Mouse (Mus musculus) MEL-GATA-1-ER (cell line): Measurements from ENCODE around the gene Mosmo.
"Not testable (repeated sequence)": the region's sequence is repeated elsewhere in the genome, so short reads cannot be mapped to it uniquely, and the experiment has no call there.

Experiments used
- DNase-seq: peaks from one replicate; pipeline ENCODE4 v3.0.0-alpha.2; 2012; ENCODE audit warnings: low read depth; ENCODE audit errors: extremely low read depth

The Mosmo gene

GRCm38 (mm10) chr7:120699586-120699985 lies 22.2 kb downstream of the Mosmo start:
- no peak for DNase-seq

GRCm38 (mm10) chr7:120703888-120704287 lies 26.5 kb downstream of the Mosmo start:
- peak; percentile 63 for DNase-seq

- no peak for DNase-seq
These were observed 34.7 kb downstream of the Mosmo start for GRCm38 (mm10) chr7:120712071-120712470.

- DNase-seq, result no peak
These were observed 35.8 kb downstream of the Mosmo start for GRCm38 (mm10) chr7:120713225-120713624.

GRCm38 (mm10) chr7:120713951-120714350 lies 36.5 kb downstream of the Mosmo start:
- not testable (repeated sequence) for DNase-seq

GRCm38 (mm10) chr7:120717261-120717660 lies 39.8 kb downstream of the Mosmo start:
- no peak for DNase-seq

- no peak for DNase-seq
These were observed 43.6 kb downstream of the Mosmo start for GRCm38 (mm10) chr7:120721051-120721450.

GRCm38 (mm10) chr7:120721456-120721855 lies 44.0 kb downstream of the Mosmo start:
- no peak for DNase-seq

GRCm38 (mm10) chr7:120722063-120722462 lies 44.6 kb downstream of the Mosmo start:
- no peak for DNase-seq

GRCm38 (mm10) chr7:120722839-120723278 lies 45.4 kb downstream of the Mosmo start:
- DNase-seq, result no peak

GRCm38 (mm10) chr7:120727581-120727980 lies 50.2 kb downstream of the Mosmo start:
- peak; percentile 46 for DNase-seq

GRCm38 (mm10) chr7:120729635-120730034 lies 52.2 kb downstream of the Mosmo start:
- peak; percentile 62 for DNase-seq

- no peak for DNase-seq
These were observed 55.5 kb downstream of the Mosmo start for GRCm38 (mm10) chr7:120732906-120733305.

- no peak for DNase-seq
These were observed 61.6 kb downstream of the Mosmo start, which contains the start of gene Vwa3a for GRCm38 (mm10) chr7:120739018-120739417. TSS of gene Vwa3a (plus strand) at chr7:120739318.

- no peak for DNase-seq
These were observed 62.2 kb downstream of the Mosmo start for GRCm38 (mm10) chr7:120739558-120740101.

GRCm38 (mm10) chr7:120743366-120744351 lies 66.2 kb downstream of the Mosmo start:
- DNase-seq, result no peak

- no peak for DNase-seq
These were observed 67.2 kb downstream of the Mosmo start for GRCm38 (mm10) chr7:120744606-120745005.

GRCm38 (mm10) chr7:120746029-120746428 lies 68.6 kb downstream of the Mosmo start:
- no peak for DNase-seq

- DNase-seq, result no peak
These were observed 69.4 kb downstream of the Mosmo start for GRCm38 (mm10) chr7:120746821-120747220.

- no peak for DNase-seq
These were observed 71.1 kb downstream of the Mosmo start for GRCm38 (mm10) chr7:120748478-120748877.

GRCm38 (mm10) chr7:120751330-120751729 lies 73.9 kb downstream of the Mosmo start:
- DNase-seq, result no peak

- no peak for DNase-seq
These were observed 74.5 kb downstream of the Mosmo start for GRCm38 (mm10) chr7:120751906-120752305.
